Mouse (Mus musculus): ENCODE measurements around the gene Agpat3. TPM values are rescaled to one million over a fixed set of nuclear protein-coding genes. Genes with fewer than 3 reads are reported as not detected.

Gene Agpat3
- polyA plus RNA-seq, 2 experiments = 14.5 to 21.0 TPM

DNA sequence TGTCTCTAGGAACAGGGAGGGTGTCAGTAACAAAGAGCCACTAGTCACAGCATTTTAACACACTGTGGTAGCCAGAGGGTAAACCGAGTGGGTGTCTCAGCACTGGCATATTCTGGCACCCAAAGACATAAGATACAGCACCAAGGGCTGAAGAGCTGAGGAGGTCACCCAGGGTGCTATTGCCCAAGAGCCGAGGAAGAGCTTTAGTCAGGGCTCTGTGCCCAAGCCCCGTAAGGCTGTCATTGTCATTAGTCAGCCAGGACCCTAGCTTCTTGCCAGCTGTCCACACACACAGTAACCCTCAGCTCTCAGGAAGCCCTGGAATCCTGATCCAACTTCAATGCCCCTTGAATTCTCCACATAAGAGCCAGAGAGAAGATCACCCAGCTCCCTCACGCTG lies 129.4 kb downstream of the Agpat3 start:
- WGBS (ENCODE audit: insufficient replicate concordance) = 76% methylated on average over 4 of the region's 4 CpGs
- TF ChIP-seq EP300 (IDR thresholded peaks at IDR 0.05; ENCODE audit: low read depth) (no peak), CTCF (IDR thresholded peaks at IDR 0.05; ENCODE audit: low read depth) (no peak)
- H3K27me3 ChIP-seq (ENCODE audit: control insufficient read depth, insufficient read depth, low read length) = no peaks in the 10 kb centered on the region
- H3K9me3 ChIP-seq (ENCODE audit: control insufficient read depth, low read length) = no peaks in the 10 kb centered on the region
- peaks cover 41% of the 10 kb centered on the region for H3K36me3 ChIP-seq (replicated peaks; ENCODE audit: control insufficient read depth, insufficient read depth, low read depth)
- DNase-seq (ENCODE audit: low read depth in 3 of 3, low spot score in 3 of 3) (no peak), ATAC-seq (ENCODE audit: insufficient read depth) (no peak)
- no peak overlapping the region for H3K27ac ChIP-seq
- H3K4me1 ChIP-seq (replicated peaks; ENCODE audit: control insufficient read depth in 2 of 2, insufficient read depth in 2 of 2, low read length in 1 of 2) = peaks cover 7 to 14% of the 10 kb centered on the region in 2 experiments
- H3K9ac ChIP-seq (replicated peaks) = no peak overlapping the region
- no peak overlapping the region for H3K4me2 ChIP-seq (ENCODE audit: low read depth)
- no peak overlapping the region for H3K4me3 ChIP-seq (ENCODE audit: insufficient read depth in 1 of 2, low read depth in 2 of 2, low read length in 2 of 2)

DNA sequence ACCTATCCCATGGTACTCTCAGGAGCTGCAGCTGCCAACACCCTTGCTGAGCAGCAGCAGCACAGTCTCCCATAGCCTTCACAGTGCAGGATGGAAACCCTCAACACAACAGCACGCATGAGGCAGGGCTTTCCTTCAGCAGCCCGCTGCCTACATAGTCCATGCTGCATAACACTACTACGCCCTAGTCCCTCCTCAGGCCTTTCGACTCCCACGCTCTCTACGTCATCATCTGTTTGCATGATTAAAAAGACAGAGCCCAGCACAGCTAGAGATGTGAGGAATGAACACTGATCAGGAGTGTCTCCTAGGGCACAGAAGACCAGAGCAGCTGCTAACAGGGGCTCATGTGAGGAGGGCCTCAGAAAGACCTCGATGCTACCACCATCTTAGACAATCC lies 131.0 kb downstream of the Agpat3 start:
- TF ChIP-seq CTCF (IDR thresholded peaks at IDR 0.05; ENCODE audit: low read depth) (no peak), EP300 (IDR thresholded peaks at IDR 0.05; ENCODE audit: low read depth) (no peak)
- no peak overlapping the region for H3K9ac ChIP-seq (replicated peaks)
- no peak overlapping the region for H3K4me2 ChIP-seq (ENCODE audit: low read depth)
- 88% methylated on average over 7 of the region's 7 CpGs for WGBS (ENCODE audit: insufficient replicate concordance)
- no peak overlapping the region for H3K27ac ChIP-seq
- H3K27me3 ChIP-seq (ENCODE audit: control insufficient read depth, insufficient read depth, low read length) = no peaks in the 10 kb centered on the region
- H3K4me1 ChIP-seq (replicated peaks; ENCODE audit: control insufficient read depth in 2 of 2, insufficient read depth in 2 of 2, low read length in 1 of 2) = peaks cover 20 to 28% of the 10 kb centered on the region in 2 experiments
- H3K4me3 ChIP-seq (ENCODE audit: insufficient read depth in 1 of 2, low read depth in 2 of 2, low read length in 2 of 2) = no peak overlapping the region
- no peak for ATAC-seq (ENCODE audit: insufficient read depth)
- DNase-seq (ENCODE audit: low read depth in 3 of 3, low spot score in 3 of 3) = no peak
- H3K9me3 ChIP-seq (ENCODE audit: control insufficient read depth, low read length) = no peaks in the 10 kb centered on the region
- H3K36me3 ChIP-seq (replicated peaks; ENCODE audit: control insufficient read depth, insufficient read depth, low read depth) = peaks cover 39% of the 10 kb centered on the region

GRCm38 (mm10) chr10:78219528-78219927 lies 132.8 kb downstream of the Agpat3 start:
- Histone ChIP-seq H3K9me3 (ENCODE audit: control insufficient read depth, low read length) (no peaks in the 10 kb centered on the region), H3K27ac (peak overlapping the region; percentile 22; the same call in 1 of the 2 replicates), H3K4me1 (replicated peaks; ENCODE audit: control insufficient read depth in 2 of 2, insufficient read depth in 2 of 2, low read length in 1 of 2) (peaks cover 31 to 41% of the 10 kb centered on the region in 2 experiments), H3K9ac (replicated peaks) (no peak overlapping the region), H3K4me2 (ENCODE audit: low read depth) (no peak overlapping the region), H3K4me3 (ENCODE audit: insufficient read depth in 1 of 2, low read depth in 2 of 2, low read length in 2 of 2) (no peak overlapping the region), H3K36me3 (replicated peaks; ENCODE audit: control insufficient read depth, insufficient read depth, low read depth) (peaks cover 53% of the 10 kb centered on the region), H3K27me3 (ENCODE audit: control insufficient read depth, insufficient read depth, low read length) (no peaks in the 10 kb centered on the region)
- WGBS (ENCODE audit: insufficient replicate concordance) = 76% methylated on average over 1 of the region's 1 CpGs
- ATAC-seq (ENCODE audit: insufficient read depth) = no peak
- no peak for DNase-seq (ENCODE audit: low read depth in 3 of 3, low spot score in 3 of 3)
- TF ChIP-seq CTCF (IDR thresholded peaks at IDR 0.05; ENCODE audit: low read depth) (no peak), EP300 (IDR thresholded peaks at IDR 0.05; ENCODE audit: low read depth) (no peak)

Small RNA genes lying within 50 kb of the gene (microRNA-seq; reads per million reads assigned to microRNA genes)
- not detected for gene Mir7659

Other genes starting within 250 kb of the Agpat3 start
- gene D10Jhu81e, start 182.7 kb downstream of the Agpat3 start, polyA plus RNA-seq (2012; rRNA removed) = 34.1 and 39.1 TPM in 2 replicates
- gene D10Jhu81e, start 182.7 kb downstream of the Agpat3 start, polyA plus RNA-seq (2014; fragmentation: Nextera tagmentation; extraction: Ambion mirVana) = 11.7 and 15.6 TPM in 2 replicates
- gene Pwp2, start 167.3 kb downstream of the Agpat3 start, polyA plus RNA-seq (2012; rRNA removed) = 6.1 and 7.5 TPM in 2 replicates
- 7.2 and 9.6 TPM in 2 replicates for gene Pwp2, start 167.3 kb downstream of the Agpat3 start, polyA plus RNA-seq (2014; fragmentation: Nextera tagmentation; extraction: Ambion mirVana)
- gene Trappc10, start 107.8 kb downstream of the Agpat3 start, polyA plus RNA-seq (2012; rRNA removed) = 19.8 and 20.1 TPM in 2 replicates
- gene Trappc10, start 107.8 kb downstream of the Agpat3 start, polyA plus RNA-seq (2014; fragmentation: Nextera tagmentation; extraction: Ambion mirVana) = 15.8 and 20.5 TPM in 2 replicates
- gene Rrp1, start 60.6 kb upstream of the Agpat3 start, polyA plus RNA-seq (2012; rRNA removed) = 43.0 and 69.7 TPM in 2 replicates
- 79.8 and 89.7 TPM in 2 replicates for gene Rrp1, start 60.6 kb upstream of the Agpat3 start, polyA plus RNA-seq (2014; fragmentation: Nextera tagmentation; extraction: Ambion mirVana)
- gene Cstb, start 73.2 kb upstream of the Agpat3 start, polyA plus RNA-seq (2012; rRNA removed) = 58.1 and 74.9 TPM in 2 replicates
- 111 and 122 TPM in 2 replicates for gene Cstb, start 73.2 kb upstream of the Agpat3 start, polyA plus RNA-seq (2014; fragmentation: Nextera tagmentation; extraction: Ambion mirVana)
- 2.9 TPM in 2 replicates for gene Pdxk, start 112.5 kb upstream of the Agpat3 start, polyA plus RNA-seq (2012; rRNA removed)
- 3.2 and 3.3 TPM in 2 replicates for gene Pdxk, start 112.5 kb upstream of the Agpat3 start, polyA plus RNA-seq (2014; fragmentation: Nextera tagmentation; extraction: Ambion mirVana)
- gene Olfr1358, start 164.9 kb upstream of the Agpat3 start, polyA plus RNA-seq (2012; rRNA removed) = not detected in 2 replicates
- gene Olfr1358, start 164.9 kb upstream of the Agpat3 start, polyA plus RNA-seq (2014; fragmentation: Nextera tagmentation; extraction: Ambion mirVana) = not detected in 2 replicates
- 7.3 and 10.0 TPM in 2 replicates for gene Ilvbl, start 221.9 kb upstream of the Agpat3 start, polyA plus RNA-seq (2012; rRNA removed)
- 10.9 and 11.5 TPM in 2 replicates for gene Ilvbl, start 221.9 kb upstream of the Agpat3 start, polyA plus RNA-seq (2014; fragmentation: Nextera tagmentation; extraction: Ambion mirVana)
- 1.7 and 1.9 TPM in 2 replicates for gene Syde1, start 239.5 kb upstream of the Agpat3 start, polyA plus RNA-seq (2012; rRNA removed)
- gene Syde1, start 239.5 kb upstream of the Agpat3 start, polyA plus RNA-seq (2014; fragmentation: Nextera tagmentation; extraction: Ambion mirVana) = 1.5 and 1.6 TPM in 2 replicates